Mouse (Mus musculus): Measurements from ENCODE around the gene Brms1l.

GRCm38 (mm10) chr12:55825537-55825936 lies 10.6 kb upstream of the Brms1l start:
- TF ChIP-seq POLR2A (IDR thresholded peaks at IDR 0.05; ENCODE audit: borderline replicate concordance, control insufficient read depth, low read depth, low read length) (no peak), CTCF (IDR thresholded peaks at IDR 0.05; ENCODE audit: control insufficient read depth, insufficient read depth, low read length) (no peak)

Data from bone marrow, adult 2 months (tissue).